Mouse (Mus musculus) heart, embryonic 14.5 days (tissue): ENCODE results near the gene Noxo1. TPM values are rescaled to one million over a fixed set of nuclear protein-coding genes. Genes with fewer than 3 reads are reported as not detected.

Source experiments
- ATAC-seq: fragments of 200-750 bp; cut with Nextera tagmentation; 2 replicates; pipeline ENCODE4 v1.8.0; 2017; ENCODE audit warnings: low read depth, moderate TSS enrichment; ENCODE audit not compliant: insufficient number of reproducible peaks, insufficient read depth, low FRiP score
- H3K27ac ChIP-seq, 2 experiments: fragments of 200-500 bp in 1 of 2; fragments of 300-500 bp in 1 of 2; sonication (generic) in 1 of 2; replicated peaks in 1 of 2; 2 replicates each; pipeline ENCODE4 v1.5.1; 2012 to 2014; ENCODE audit warnings: low read depth in 2 of 2, low read length in 2 of 2, control low read depth in 1 of 2, mild to moderate bottlenecking in 1 of 2, mixed read lengths in 1 of 2; ENCODE audit not compliant: control insufficient read depth in 1 of 2, insufficient read depth in 1 of 2
- H3K27me3 ChIP-seq: fragments of 300-500 bp; sonication (generic); 2 replicates; pipeline ENCODE4 v1.6.1; 2014; ENCODE audit warnings: mild to moderate bottlenecking, low read length, control low read depth; ENCODE audit not compliant: control insufficient read depth, insufficient read depth
- H3K36me3 ChIP-seq: fragments of 300-500 bp; sonication (generic); 2 replicates; pipeline ENCODE4 v1.6.1; 2014; ENCODE audit warnings: mild to moderate bottlenecking, control low read depth, low read length, mixed read lengths; ENCODE audit not compliant: control insufficient read depth, insufficient read depth
- H3K4me1 ChIP-seq, 2 experiments: fragments of 200-500 bp in 1 of 2; fragments of 300-500 bp in 1 of 2; sonication (generic) in 1 of 2; 2 replicates each; pipeline ENCODE4 v1.6.1; 2012 to 2014; ENCODE audit warnings: low read length in 2 of 2, control low read depth in 1 of 2, mixed read lengths in 1 of 2; ENCODE audit not compliant: control insufficient read depth in 2 of 2, insufficient read depth in 2 of 2
- H3K4me2 ChIP-seq: fragments of 300-500 bp; sonication (generic); 2 replicates; pipeline ENCODE4 v1.6.1; 2014; ENCODE audit warnings: mild to moderate bottlenecking, low read length
- H3K4me3 ChIP-seq, 2 experiments: fragments of 200-500 bp in 1 of 2; fragments of 300-500 bp in 1 of 2; sonication (generic) in 1 of 2; 2 replicates each; pipeline ENCODE4 v1.5.1; 2012 to 2014; ENCODE audit warnings: low read length in 2 of 2, mild to moderate bottlenecking in 2 of 2, control low read depth in 1 of 2, low read depth in 1 of 2, moderate library complexity in 1 of 2; ENCODE audit not compliant: control insufficient read depth in 1 of 2, insufficient read depth in 1 of 2
- H3K9ac ChIP-seq: fragments of 300-500 bp; sonication (generic); 2 replicates; pipeline ENCODE4 v1.6.1; 2014; ENCODE audit warnings: mild to moderate bottlenecking, low read length
- H3K9me3 ChIP-seq: fragments of 300-500 bp; sonication (generic); 2 replicates; pipeline ENCODE4 v1.6.1; 2016; ENCODE audit warnings: low read length, control low read depth; ENCODE audit not compliant: control insufficient read depth
- WGBS: fragments of 180-500 bp; shearing (Covaris S2); extraction: QIAGEN DNeasy Blood & Tissue Kit; methylation state at CpG from one replicate; pipeline ENCODE4 v1.1.7; 2014; 5-methylcytosine and 5-hydroxymethylcytosine counted together
- polyA plus RNA-seq: library from polyadenylated mRNA; unstranded; fragments of >200 nt; fragmentation: Nextera tagmentation; extraction: Ambion mirVana; gene quantifications from 2 replicates; pipeline ENCODE4 v1.2.1, GENCODE M21; 2014

Gene Noxo1
- polyA plus RNA-seq, 1 experiment from 2014 or later: 0.68 TPM

GRCm38 (mm10) chr17:24669545-24670245 is 26.3 kb upstream of the Noxo1 start, which contains the start of gene Zfp598:
Zfp598 (plus strand) TSS chr17:24669687.
- Histone ChIP-seq H3K27me3 (no peaks in the 10 kb centered on the region), H3K4me3 (peak within 1 kb of the TSS; percentile 83 to 98)
- under 1% methylated on average over 79 of the region's 80 CpGs for WGBS

DNA sequence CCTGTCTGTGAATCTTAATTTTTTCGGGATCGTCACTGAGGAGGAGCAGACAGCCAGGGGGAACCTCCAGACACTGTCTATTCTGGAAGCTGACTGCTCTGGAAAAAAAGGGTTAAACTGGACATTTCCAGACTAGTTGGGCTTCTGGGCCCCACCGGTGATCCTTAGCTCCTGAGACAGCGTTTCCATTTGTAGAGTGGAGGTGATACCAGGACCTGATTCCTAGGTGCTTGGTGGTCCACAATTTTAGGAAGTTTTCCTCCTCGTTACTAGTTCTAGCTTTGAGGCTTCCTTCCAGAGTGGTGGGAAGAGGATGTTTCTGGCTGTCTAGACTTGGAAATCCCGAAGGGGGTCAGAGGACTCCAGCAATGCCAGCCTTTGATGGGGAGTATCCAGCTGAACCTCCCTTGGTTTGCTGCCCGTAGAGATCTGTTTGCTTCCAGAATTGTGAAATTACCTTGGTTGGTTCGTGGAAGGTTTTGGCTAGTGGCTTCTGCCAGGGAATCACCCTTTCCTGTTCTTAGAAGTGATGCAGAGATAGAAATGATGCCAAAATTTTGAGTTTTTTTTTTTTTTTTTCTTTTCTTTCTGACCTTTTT is 25.7 kb upstream of the Noxo1 start:
- Histone ChIP-seq H3K36me3 (no peaks in the 10 kb centered on the region), H3K4me1 (peaks cover 16 to 29% of the 10 kb centered on the region in 2 experiments), H3K4me2 (peak overlapping the region; percentile 92), H3K9ac (peak overlapping the region; percentile 97), H3K9me3 (no peaks in the 10 kb centered on the region), H3K27ac (peak overlapping the region; percentile 35 to 82; a peak in 3 of 4 replicates), H3K27me3 (no peaks in the 10 kb centered on the region), H3K4me3 (peak overlapping the region; percentile 83 to 98)
- 12% methylated on average over 8 of the region's 8 CpGs for WGBS
- ATAC-seq: no peak

More at GRCm38 (mm10) chr17:24669545-24670245, 26.3 kb upstream of the Noxo1 start, which contains the start of gene Zfp598:
- peak within 1 kb of the TSS; percentile 97 for H3K9ac ChIP-seq
- H3K4me1 ChIP-seq: peaks cover 16 to 29% of the 10 kb centered on the region in 2 experiments
- H3K4me2 ChIP-seq: peak within 1 kb of the TSS; percentile 92
- no peaks in the 10 kb centered on the region for H3K36me3 ChIP-seq
- H3K27ac ChIP-seq: peak within 1 kb of the TSS; percentile 54 to 82
- no peaks in the 10 kb centered on the region for H3K9me3 ChIP-seq
- ATAC-seq: peak; percentile 97

DNA sequence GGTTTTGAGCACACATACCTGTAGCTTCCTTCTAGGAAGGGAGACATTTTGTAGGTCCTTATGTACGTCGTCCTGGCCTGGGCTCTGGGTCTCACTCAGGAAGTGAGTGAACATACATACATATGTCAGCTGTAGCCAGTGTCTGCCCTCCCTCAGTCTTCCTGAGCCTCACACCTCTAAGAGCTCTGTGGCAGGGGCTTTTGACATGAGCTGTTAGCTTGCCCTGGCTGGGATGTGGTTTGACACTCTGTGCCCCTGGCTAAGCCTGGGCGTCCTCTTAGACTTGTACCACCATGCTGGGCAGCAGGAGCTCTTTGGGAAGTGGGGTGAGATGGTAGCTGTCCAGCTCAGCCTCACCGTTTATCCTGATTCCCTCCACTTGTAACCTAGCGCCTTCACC is 24.7 kb upstream of the Noxo1 start:
- 68% methylated on average over 5 of the region's 5 CpGs for WGBS
- Histone ChIP-seq H3K36me3 (no peaks in the 10 kb centered on the region), H3K27ac (no peak overlapping the region), H3K4me1 (peaks cover 20 to 35% of the 10 kb centered on the region in 2 experiments), H3K9ac (peak overlapping the region; percentile 97), H3K9me3 (no peaks in the 10 kb centered on the region), H3K4me2 (peak overlapping the region; percentile 92), H3K4me3 (no peak overlapping the region), H3K27me3 (no peaks in the 10 kb centered on the region)
- ATAC-seq: no peak

DNA sequence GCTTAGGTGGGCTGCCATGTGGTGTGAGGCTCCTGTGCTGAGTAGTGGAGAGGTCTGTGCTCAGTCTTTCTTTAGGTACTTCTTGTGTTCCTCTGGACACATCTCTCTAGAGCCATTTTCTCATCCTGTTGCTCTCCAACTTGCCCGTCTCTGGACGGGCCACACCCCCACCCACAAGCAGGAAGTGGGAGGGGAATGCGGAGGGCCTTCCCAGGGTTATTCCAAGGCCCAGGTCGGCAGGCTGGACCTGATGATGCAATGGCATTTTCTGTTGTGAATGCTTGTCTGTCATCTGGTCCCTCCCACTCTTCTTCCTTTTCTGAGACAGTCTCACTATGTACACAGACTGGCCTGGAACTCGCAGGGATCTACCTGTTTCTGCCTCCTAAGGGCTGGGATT is 23.9 kb upstream of the Noxo1 start:
- peaks cover 7% of the 10 kb centered on the region for H3K36me3 ChIP-seq
- H3K27ac ChIP-seq: no peak overlapping the region
- H3K4me3 ChIP-seq: no peak overlapping the region
- ATAC-seq: no peak
- 23% methylated on average over 5 of the region's 5 CpGs for WGBS
- no peaks in the 10 kb centered on the region for H3K27me3 ChIP-seq
- H3K4me2 ChIP-seq: peak overlapping the region; percentile 92
- 0 out of 2 replicates have a peak overlapping the region, but pooled peaks have one; percentile 4 for H3K9ac ChIP-seq
- no peaks in the 10 kb centered on the region for H3K9me3 ChIP-seq
- H3K4me1 ChIP-seq: peaks cover 20 to 35% of the 10 kb centered on the region in 2 experiments

DNA sequence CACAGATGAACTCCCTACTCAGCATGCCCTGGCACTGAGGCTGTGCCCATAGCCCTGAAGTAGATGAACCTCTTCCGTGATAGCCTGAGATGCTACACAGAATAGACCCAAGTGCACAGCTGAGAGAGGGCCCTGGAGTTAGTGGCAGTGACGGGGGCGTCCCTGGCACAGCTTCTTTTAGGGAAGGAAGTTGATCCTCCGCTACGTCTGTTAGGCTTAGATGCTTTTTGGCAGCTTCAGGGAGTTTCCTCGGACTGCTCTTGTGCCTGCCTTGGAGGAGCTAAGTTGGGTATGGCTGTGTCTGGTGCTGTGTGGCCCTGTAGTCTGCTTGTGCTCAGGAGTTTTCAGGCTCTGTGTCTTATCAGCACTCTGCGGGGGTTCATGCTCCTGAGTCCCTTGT is 21.8 kb upstream of the Noxo1 start:
- H3K4me1 ChIP-seq: peaks cover 20 to 35% of the 10 kb centered on the region in 2 experiments
- no peak overlapping the region; the same call in 1 of the 2 replicates for H3K9ac ChIP-seq
- no peak overlapping the region for H3K4me2 ChIP-seq
- no peaks in the 10 kb centered on the region for H3K9me3 ChIP-seq
- no peak overlapping the region for H3K4me3 ChIP-seq
- ATAC-seq: no peak
- no peak overlapping the region for H3K27ac ChIP-seq
- H3K27me3 ChIP-seq: no peaks in the 10 kb centered on the region
- WGBS: 59% methylated on average over 7 of the region's 7 CpGs
- H3K36me3 ChIP-seq: peaks cover 28% of the 10 kb centered on the region

DNA sequence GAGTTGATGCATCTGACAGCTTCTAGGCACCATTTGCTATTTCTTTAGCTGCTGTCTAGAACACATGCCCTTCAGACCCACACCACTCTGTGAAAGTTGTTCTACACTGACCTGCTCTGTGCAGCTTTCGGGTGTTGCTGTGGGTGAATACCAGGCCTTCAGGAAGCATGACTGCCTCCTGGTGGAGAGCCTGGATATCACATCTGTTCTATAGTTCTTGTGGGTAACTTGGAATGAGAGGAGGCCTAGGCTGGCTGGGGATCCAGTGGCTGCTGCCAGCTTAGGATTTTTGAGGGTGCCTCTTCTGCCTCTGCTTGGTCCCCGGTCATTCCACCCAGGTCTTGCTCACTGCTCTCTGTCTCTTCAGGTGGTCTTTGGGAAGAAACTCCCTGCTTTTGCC is 19.8 kb upstream of the Noxo1 start:
- ATAC-seq: no peak
- H3K27me3 ChIP-seq: no peaks in the 10 kb centered on the region
- H3K4me1 ChIP-seq: peaks cover 15 to 24% of the 10 kb centered on the region in 2 experiments
- H3K4me3 ChIP-seq: no peak overlapping the region
- no peaks in the 10 kb centered on the region for H3K9me3 ChIP-seq
- H3K4me2 ChIP-seq: no peak overlapping the region
- peaks cover 47% of the 10 kb centered on the region for H3K36me3 ChIP-seq
- H3K9ac ChIP-seq: 0 out of 2 replicates have a peak overlapping the region, but pooled peaks have one; percentile 25
- H3K27ac ChIP-seq: no peak overlapping the region
- WGBS: 68% methylated on average over 2 of the region's 2 CpGs

GRCm38 (mm10) chr17:24676877-24677276 is 19.2 kb upstream of the Noxo1 start:
- Histone ChIP-seq H3K4me1 (peaks cover 10 to 17% of the 10 kb centered on the region in 2 experiments), H3K9ac (no peak overlapping the region), H3K9me3 (no peaks in the 10 kb centered on the region), H3K27ac (no peak overlapping the region), H3K4me3 (no peak overlapping the region), H3K36me3 (peaks cover 54% of the 10 kb centered on the region), H3K27me3 (no peaks in the 10 kb centered on the region), H3K4me2 (no peak overlapping the region)
- WGBS: 97% methylated on average over 5 of the region's 5 CpGs
- ATAC-seq: no peak
